Mouse (Mus musculus): Measurements from ENCODE around the gene Fam84a.

Gene Fam84a

GRCm38 (mm10) chr12:14151921-14152320, at the start of gene Fam84a:
Gene Fam84a (minus strand): TSS chr12:14152054.
- DNase-seq: peak; percentile 87 to 92

DNA sequence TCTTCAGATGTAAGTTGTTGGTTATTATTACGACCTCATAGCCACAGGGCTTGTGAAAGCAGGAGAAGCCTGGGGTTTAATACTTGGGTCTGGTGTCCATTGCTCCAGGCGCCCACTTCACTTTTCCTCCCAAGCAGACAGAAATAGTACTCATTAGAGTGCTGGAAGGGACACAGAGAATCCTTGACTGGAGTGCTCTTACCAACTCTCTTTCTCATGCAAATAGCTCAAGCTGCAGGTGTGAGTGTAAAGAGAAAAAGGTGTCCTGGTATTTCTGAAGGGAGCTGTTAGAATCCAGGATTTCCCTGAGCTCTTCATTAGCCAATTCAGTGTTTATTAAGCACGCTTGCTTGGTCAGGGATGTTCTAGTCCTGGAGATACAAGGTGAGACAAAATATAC, 43.6 kb upstream of the Fam84a start:
- no peak for DNase-seq

- no peak for DNase-seq
Measured at GRCm38 (mm10) chr12:14186689-14187195, 34.9 kb upstream of the Fam84a start.

- DNase-seq: peak in 1 of 2 experiments; percentile 9
Measured at GRCm38 (mm10) chr12:14165713-14166112, 13.9 kb upstream of the Fam84a start.

DNA sequence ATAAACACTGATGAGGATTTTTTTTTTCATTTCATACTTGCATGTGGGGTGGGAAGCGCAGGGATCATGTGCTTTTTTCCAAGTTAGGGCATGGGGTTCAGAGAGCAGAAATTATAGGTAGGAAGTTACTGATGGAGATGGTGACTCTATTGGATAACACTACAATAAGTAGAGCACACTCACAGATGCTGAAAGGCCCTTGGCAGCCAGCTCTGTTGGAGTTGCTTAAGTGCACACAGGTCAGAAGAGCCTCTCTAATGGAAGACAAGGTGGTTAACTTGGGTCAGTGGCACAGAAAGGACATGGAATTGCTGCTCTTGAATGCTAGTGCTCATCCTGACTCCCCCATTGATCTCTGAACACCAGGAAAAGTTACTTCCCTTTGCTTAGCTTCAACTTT, 13.1 kb upstream of the Fam84a start:
- no peak for DNase-seq

GRCm38 (mm10) chr12:14152426-14152825, 572 bp upstream of the Fam84a start:
- peak; percentile 7 to 34 for DNase-seq

GRCm38 (mm10) chr12:14150936-14151631, 770 bp downstream of the Fam84a start:
- DNase-seq: peak; percentile 6 to 21

DNA sequence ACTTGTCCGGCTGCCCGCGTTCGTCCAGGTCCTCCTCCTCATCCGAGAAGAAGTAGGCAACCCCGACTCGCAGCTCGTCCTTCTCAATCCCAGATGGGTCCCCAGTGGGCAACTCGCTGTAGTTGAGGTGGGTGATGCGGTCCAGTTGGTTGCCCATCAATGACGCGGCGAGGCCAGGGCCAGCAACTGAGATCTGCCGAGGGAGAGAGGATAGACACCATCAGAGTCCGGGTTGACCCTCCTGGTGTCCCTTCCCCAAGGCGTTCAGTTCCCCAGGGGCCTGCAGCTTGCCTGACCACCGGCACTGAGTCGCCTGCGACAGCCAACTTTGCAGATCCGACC, 1.3 kb downstream of the Fam84a start:
- peak in 1 of 2 experiments; percentile 24 for DNase-seq

- peak; percentile 73 to 79 for DNase-seq
Measured at GRCm38 (mm10) chr12:14149843-14150567, 1.8 kb downstream of the Fam84a start.

- DNase-seq: peak in 1 of 2 experiments; percentile 5
Measured at GRCm38 (mm10) chr12:14149022-14149842, 2.6 kb downstream of the Fam84a start.

- DNase-seq: no peak
Measured at GRCm38 (mm10) chr12:14137046-14137445, 14.8 kb downstream of the Fam84a start.

DNA sequence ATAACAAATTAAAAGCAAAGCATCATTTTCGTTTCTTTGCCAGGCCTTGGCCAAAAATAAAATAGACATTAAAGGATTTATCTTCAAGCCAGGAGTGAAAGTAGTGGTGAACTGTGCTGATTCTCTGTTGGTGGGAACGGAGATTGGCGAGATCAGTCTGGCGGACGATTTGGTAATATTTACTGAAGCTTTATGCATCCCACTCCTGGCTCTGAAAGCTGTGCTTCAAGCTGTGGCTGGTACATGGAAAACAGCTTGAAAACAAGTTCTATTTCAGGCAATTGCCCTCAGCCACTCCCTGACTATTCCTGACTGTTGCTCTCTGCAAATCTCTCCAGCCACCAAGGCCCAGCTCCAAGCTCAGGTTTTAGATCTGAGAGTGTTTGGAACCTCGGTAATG, 37.1 kb downstream of the Fam84a start:
- no peak for DNase-seq

DNA sequence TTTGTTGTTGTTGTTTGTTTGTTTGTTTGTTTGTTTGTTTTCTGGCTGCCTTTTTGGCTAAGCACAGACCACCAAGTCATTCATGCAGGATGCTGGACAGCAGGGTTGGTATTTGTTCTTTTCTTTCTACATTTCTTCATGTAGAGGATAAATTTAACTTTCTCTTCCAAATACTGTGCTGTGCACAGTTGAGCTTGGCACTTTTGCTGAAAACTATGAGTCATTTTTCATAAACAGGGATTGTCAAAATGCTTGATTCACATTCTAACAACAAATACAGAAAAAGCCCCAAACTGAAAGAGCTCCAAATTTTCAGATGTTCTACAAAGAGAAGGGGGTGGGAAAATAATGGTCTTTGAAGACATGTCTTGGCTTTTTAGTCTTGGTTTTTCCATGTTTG, 54.9 kb downstream of the Fam84a start:
- DNase-seq: no peak

Measured in lung, postnatal 4 days (tissue).